Mouse (Mus musculus) embryonic fibroblast, embryonic 13.5 days (primary cell): ENCODE data around the gene Abca1.

Experiments
- CTCF ChIP-seq: IDR thresholded peaks from 2 replicates; pipeline ENCODE4 v1.5.1; 2011; ENCODE audit warnings: mild to moderate bottlenecking, control low read depth, low read length, moderate library complexity, borderline replicate concordance; ENCODE audit not compliant: insufficient read depth
- POLR2A ChIP-seq: IDR thresholded peaks from 2 replicates; pipeline ENCODE4 v1.6.1; 2011; ENCODE audit warnings: low read depth, mild to moderate bottlenecking, control low read depth, low read length, moderate library complexity

- no peak for TF ChIP-seq POLR2A
- TF ChIP-seq CTCF, result no peak
Measured at GRCm38 (mm10) chr4:53009871-53010270, 149.8 kb downstream of the Abca1 start.
